Mouse (Mus musculus): ENCODE results near the gene Fgfr3.

Gene Fgfr3

GRCm38 (mm10) chr5:33728841-33729240 lies 7.4 kb downstream of the Fgfr3 start:
- DNase-seq (ENCODE audit: low read depth, low spot score) = no peak

GRCm38 (mm10) chr5:33730516-33730915 lies 9.0 kb downstream of the Fgfr3 start:
- DNase-seq (ENCODE audit: low read depth, low spot score) = no peak

- peak; percentile 31 for DNase-seq (ENCODE audit: low read depth, low spot score)
These were observed 9.6 kb downstream of the Fgfr3 start for GRCm38 (mm10) chr5:33731051-33731450.

GRCm38 (mm10) chr5:33733837-33734236 lies 12.4 kb downstream of the Fgfr3 start:
- DNase-seq (ENCODE audit: low read depth, low spot score) = no peak

- no peak for DNase-seq (ENCODE audit: low read depth, low spot score)
These were observed 14.1 kb downstream of the Fgfr3 start for GRCm38 (mm10) chr5:33735412-33736092.

GRCm38 (mm10) chr5:33736230-33736629 lies 14.8 kb downstream of the Fgfr3 start:
- DNase-seq (ENCODE audit: low read depth, low spot score) = no peak

GRCm38 (mm10) chr5:33737903-33738321 lies 16.4 kb downstream of the Fgfr3 start:
- DNase-seq (ENCODE audit: low read depth, low spot score) = peak; percentile 86

GRCm38 (mm10) chr5:33738341-33738740 lies 16.9 kb downstream of the Fgfr3 start:
- DNase-seq (ENCODE audit: low read depth, low spot score) = peak; percentile 25

GRCm38 (mm10) chr5:33740548-33740947 lies 19.1 kb downstream of the Fgfr3 start:
- DNase-seq (ENCODE audit: low read depth, low spot score) = no peak

- DNase-seq (ENCODE audit: low read depth, low spot score) = no peak
These were observed 22.0 kb downstream of the Fgfr3 start for GRCm38 (mm10) chr5:33743481-33743880.

- DNase-seq (ENCODE audit: low read depth, low spot score) = no peak
These were observed 55.7 kb downstream of the Fgfr3 start for GRCm38 (mm10) chr5:33777195-33777594.

- peak; percentile 7 for DNase-seq (ENCODE audit: low read depth, low spot score)
These were observed 60.5 kb downstream of the Fgfr3 start for GRCm38 (mm10) chr5:33781964-33782344.

- DNase-seq (ENCODE audit: low read depth, low spot score) = peak; percentile 99
These were observed 61.0 kb downstream of the Fgfr3 start, which contains the start of gene Letm1 for GRCm38 (mm10) chr5:33782345-33782998. Gene Letm1 (minus strand): TSS chr5:33782817.

- DNase-seq (ENCODE audit: low read depth, low spot score) = no peak
These were observed 61.5 kb downstream of the Fgfr3 start for GRCm38 (mm10) chr5:33782999-33783390.
